Mouse (Mus musculus): Measurements from ENCODE around the gene Brd3.

Brd3 gene

GRCm38 (mm10) chr2:27471170-27471584, 36.3 kb downstream of the Brd3 start:
- in situ Hi-C loops (cut with MboI) = no loop called here

DNA sequence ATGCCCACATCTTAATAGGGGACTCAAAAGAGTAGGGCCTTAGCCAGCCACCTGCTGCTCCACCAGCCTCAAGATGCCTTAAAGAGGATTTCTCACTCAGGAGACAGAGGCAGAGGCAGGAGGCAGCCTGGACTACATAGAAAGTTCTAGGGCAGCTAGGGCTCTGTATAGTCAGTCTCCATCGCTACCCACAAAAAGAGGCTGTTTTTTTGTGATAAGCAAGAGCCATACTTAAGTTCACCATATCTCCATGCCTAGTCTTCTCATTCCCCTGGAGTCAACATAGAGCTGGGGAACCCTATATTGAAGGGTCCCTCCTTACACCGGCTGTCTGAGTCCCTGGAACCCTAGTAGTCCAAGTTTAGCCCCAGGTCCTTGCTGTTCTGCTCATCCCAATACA, 36.9 kb downstream of the Brd3 start:
- in situ Hi-C loops (cut with MboI) = no loop called here

- in situ Hi-C loops (cut with MboI) = no loop called here
Observed at GRCm38 (mm10) chr2:27469991-27470355, 37.5 kb downstream of the Brd3 start.

- in situ Hi-C loops (cut with MboI) = no loop called here
Observed at GRCm38 (mm10) chr2:27469292-27469990, 38.0 kb downstream of the Brd3 start.

GRCm38 (mm10) chr2:27462901-27463300, 44.6 kb downstream of the Brd3 start:
- in situ Hi-C loops (cut with MboI) = no loop called here

- in situ Hi-C loops (cut with MboI) = no loop called here
Observed at GRCm38 (mm10) chr2:27461881-27462660, 45.4 kb downstream of the Brd3 start.

GRCm38 (mm10) chr2:27460651-27461050, 46.8 kb downstream of the Brd3 start:
- in situ Hi-C loops (cut with MboI) = no loop called here

GRCm38 (mm10) chr2:27460163-27460562, 47.3 kb downstream of the Brd3 start:
- in situ Hi-C loops (cut with MboI) = no loop called here

- in situ Hi-C loops (cut with MboI) = no loop called here
Observed at GRCm38 (mm10) chr2:27459735-27460134, 47.7 kb downstream of the Brd3 start.

- in situ Hi-C loops (cut with MboI) = no loop called here
Observed at GRCm38 (mm10) chr2:27450226-27450625, 57.2 kb downstream of the Brd3 start.

DNA sequence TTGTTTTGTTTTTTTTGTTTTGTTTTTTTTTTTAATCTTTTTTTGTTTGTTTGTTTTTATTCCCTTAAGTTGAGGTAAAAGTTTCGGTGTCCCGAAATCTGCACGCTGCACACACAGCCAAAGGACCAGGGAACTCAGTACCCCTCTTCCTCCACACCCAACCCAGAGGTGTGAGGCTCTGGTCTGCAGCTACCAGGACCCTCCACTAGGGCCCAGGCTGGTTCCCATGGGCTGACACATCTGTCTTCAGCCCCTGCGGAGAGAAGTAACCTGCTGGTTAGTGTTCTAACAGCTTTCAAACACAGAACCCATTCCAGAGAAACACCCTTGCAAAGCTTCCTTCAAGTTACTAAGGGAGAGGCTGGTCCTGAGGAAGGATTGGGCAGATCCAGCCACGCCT, 59.7 kb downstream of the Brd3 start:
- in situ Hi-C loops (cut with MboI) = no loop called here

DNA sequence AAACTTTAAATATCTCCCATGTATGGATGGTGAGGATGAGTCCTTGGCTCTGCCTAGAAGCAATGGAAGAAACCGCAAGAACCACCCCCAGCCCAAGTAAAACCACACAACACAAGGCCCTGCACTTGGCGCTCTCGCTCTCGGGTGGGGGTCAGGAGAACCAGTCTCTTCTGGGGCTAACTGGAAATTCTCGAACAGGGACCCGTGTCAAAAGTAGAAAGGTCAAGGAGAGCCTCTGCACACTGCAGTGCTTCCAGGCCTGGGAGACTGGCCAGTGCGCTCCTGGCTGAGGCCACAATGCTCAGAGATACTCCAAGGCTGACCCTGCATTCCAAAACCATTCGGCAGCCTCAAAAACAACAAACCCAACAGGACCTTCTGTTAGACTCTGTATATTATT, 60.6 kb downstream of the Brd3 start:
- in situ Hi-C loops (cut with MboI) = no loop called here

DNA sequence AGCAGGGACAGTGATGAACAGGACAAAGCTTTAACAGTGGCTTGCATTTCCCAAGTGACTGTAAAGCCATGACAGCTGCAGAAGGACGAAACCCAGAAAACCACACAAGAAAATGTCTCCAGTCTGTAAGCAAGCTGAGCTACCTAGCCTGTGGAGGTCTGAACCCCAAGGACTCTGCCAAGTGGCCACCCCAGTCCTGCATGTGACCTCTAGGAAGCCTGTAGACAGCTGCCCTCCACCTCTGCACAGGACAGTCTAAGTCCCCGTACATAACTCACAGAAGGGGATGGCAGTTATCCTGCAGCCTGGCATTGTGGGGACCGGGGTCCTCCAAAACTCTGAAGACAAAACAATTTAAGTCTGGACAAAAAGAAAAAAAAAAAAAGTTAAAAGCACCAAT, 61.6 kb downstream of the Brd3 start:
- in situ Hi-C loops (cut with MboI) = no loop called here

DNA sequence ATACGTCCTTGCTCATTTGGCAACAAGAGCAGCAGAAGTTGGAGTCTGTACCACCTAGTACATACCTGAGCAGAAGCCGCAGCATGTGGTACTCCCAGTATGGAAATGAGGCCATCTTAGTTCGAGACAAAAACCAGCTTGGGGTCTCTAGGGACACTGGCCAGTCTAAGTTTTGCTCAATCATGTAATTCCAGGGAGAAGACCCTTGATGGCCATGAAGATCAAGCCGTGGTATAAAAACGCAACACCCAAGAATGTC, 64.1 kb downstream of the Brd3 start:
- in situ Hi-C loops (cut with MboI) = no loop called here

DNA sequence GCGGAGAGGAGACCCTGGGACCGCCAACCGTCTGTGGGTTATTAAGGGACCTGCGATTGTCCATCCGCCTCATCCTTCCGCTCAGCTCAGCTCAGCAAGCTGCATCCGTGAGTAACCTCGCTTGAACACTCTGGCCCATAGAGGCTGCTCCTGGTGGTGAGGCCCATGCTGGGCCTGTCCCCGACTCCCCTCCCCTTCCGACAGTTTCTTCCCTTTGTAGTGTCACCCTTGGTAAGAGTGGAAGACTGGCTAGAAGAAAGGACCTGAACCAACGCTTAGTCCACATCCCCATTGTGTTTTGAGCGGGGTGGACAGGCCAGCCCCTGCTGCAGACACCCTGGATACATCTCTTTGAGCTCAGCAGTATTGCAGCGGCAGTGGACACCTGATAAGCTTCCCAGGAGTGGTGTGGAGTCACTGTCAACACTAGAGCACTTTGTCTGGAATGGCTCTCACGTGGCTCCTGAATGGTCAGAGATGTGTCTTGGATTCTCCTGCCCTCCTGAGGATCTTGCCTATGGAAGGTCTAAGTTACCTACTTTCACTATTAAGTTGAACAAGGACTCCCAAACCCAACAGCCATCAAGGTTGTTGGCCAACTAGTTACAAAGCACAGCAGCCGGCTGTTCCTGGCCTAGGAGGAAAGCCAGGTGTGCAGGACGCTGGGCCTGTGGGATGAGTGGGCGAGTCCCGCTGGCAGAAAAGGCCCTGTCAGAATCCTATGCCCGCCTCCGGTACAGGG, 64.6 kb downstream of the Brd3 start:
- in situ Hi-C loops (cut with MboI) = no loop called here

- in situ Hi-C loops (cut with MboI) = no loop called here
Observed at GRCm38 (mm10) chr2:27441767-27442707, 65.4 kb downstream of the Brd3 start, which contains the start of gene Brd3os. Gene Brd3os (plus strand): TSS chr2:27442324.

GRCm38 (mm10) chr2:27438281-27438680, 69.2 kb downstream of the Brd3 start:
- in situ Hi-C loops (cut with MboI) = no loop called here

DNA sequence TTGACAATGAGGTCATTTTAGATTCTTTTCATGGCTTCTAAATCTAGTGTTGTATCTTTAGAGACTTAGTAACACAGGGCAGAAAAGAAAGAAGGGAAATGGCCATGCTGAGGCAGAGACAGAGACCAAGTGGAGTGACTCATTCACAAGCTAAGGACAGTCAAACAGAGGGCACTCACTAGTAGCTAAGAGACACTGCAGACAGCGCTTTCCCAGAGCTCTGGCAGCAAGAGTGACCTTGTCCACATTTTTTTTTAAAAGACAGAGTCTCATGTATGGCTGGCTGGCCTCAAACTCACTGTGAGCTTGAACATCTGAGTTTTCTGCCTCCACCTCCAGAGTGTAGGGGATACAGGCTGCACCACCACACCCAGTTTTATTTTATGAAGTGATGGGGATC, 69.6 kb downstream of the Brd3 start:
- in situ Hi-C loops (cut with MboI) = no loop called here

DNA sequence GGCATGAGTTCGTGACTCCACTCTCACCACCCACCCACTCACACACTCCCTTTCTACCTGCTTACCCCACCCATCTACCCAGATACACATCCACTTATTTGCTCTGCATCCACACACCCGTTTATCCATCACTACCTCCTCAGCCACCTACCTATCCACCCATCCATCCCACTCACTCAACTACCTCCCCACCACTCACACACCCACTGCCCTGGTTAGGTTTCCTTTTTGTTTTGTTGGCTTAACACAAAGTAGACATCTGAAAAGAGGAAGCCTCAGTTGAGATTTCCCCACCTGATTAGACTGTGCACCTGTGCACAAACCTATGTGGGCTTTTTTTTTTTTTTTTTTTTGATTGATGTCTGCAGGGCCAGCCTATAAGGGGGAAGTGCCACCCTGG, 74.9 kb downstream of the Brd3 start:
- in situ Hi-C loops (cut with MboI) = no loop called here

GRCm38 (mm10) chr2:27430621-27431020, 76.8 kb downstream of the Brd3 start:
- in situ Hi-C loops (cut with MboI) = no loop called here

DNA sequence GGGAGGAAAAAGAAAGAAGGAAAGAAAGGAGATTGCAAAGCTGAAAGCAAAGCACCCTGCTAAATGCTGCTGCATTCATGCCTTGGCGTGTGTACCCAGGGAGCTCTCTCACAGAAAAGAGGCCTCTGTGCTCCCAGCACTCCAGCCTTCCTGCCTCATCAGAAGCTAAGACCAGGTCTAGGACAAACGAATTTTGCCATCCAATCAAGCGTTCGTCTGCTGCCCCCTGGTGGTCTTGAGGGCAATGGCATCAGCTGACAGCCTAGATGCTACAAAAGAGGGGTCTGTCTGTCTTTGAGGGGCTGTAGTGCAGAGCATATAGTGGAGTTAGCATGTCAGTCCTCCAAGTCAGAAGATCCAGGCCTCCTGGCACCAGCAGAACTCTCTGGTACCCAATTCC, 79.4 kb downstream of the Brd3 start:
- in situ Hi-C loops (cut with MboI) = loop anchor here (5.0 kb wide), 1 partner anchor 141 kb away; no protein-coding TSS in a partner anchor

Measured in mature B cell (primary cell).